Mouse (Mus musculus) T-helper 2 cell (primary cell): ENCODE measurements around the gene Acacb.

ENCODE experiments used
- in situ Hi-C: fragments of 300-600 bp; cut with MboI, MseI; formaldehyde crosslinking; loops from one replicate; pipeline ENCODE4 v1.15.1; 2025; ENCODE audit warnings: high pct_unique_total_duplicates

The Acacb gene

GRCm38 (mm10) chr5:114175596-114176171 lies 29.3 kb downstream of the Acacb start:
- in situ Hi-C loops, result no loop called here

GRCm38 (mm10) chr5:114176548-114177400 lies 30.4 kb downstream of the Acacb start:
- in situ Hi-C loops, result no loop called here

- in situ Hi-C loops, result no loop called here
Observed at GRCm38 (mm10) chr5:114177966-114178719, 31.8 kb downstream of the Acacb start.

DNA sequence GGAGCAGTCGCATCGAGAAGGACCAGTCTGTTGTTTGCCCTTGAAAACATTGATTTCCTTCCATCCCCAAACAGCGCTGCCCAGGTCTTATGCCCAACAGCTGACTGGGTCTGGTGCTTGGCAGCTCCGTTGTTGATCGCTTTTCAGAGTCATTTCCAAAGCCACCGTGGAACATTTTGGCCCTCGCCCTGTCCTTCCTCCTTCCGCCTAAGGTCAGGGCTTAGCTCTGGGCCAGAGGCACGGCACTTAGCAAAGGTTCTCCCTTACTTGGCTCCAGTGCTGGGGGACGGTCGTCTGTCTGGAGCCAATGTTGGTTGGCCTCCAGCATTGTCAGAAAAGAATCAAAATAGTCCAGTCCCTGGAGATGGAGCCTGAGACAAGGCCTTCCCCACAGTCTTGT lies 33.2 kb downstream of the Acacb start:
- in situ Hi-C loops, result no loop called here

GRCm38 (mm10) chr5:114183493-114183892 lies 37.2 kb downstream of the Acacb start:
- in situ Hi-C loops, result no loop called here

- in situ Hi-C loops, result no loop called here
Observed at GRCm38 (mm10) chr5:114187108-114187507, 40.8 kb downstream of the Acacb start.

GRCm38 (mm10) chr5:114188900-114189464 lies 42.6 kb downstream of the Acacb start:
- in situ Hi-C loops, result no loop called here

DNA sequence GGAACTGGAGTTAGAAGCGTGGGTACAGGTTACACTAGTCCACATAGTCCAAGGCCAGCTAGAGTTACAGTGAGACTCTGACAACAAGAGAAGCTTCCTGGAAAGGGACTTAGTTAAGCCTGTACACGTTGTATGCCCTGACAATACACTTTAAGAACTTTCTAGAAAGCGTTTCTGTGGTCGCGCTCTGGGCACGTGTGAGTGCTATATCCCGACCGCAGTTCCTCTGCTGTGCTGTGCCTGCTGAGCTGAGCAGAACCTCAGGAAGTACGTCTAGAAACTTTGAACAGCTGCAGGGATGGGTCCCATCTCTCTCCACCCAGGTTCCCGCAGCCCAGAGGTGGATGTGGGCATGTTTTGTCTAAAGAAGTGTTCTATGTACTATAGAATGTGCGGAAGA lies 47.8 kb downstream of the Acacb start:
- in situ Hi-C loops, result no loop called here

- in situ Hi-C loops, result no loop called here
Observed at GRCm38 (mm10) chr5:114199116-114199777, 52.9 kb downstream of the Acacb start.

GRCm38 (mm10) chr5:114206158-114206557 lies 59.8 kb downstream of the Acacb start:
- in situ Hi-C loops, result no loop called here

GRCm38 (mm10) chr5:114213183-114213582 lies 66.8 kb downstream of the Acacb start:
- in situ Hi-C loops, result no loop called here

- in situ Hi-C loops, result no loop called here
Observed at GRCm38 (mm10) chr5:114218771-114219170, 72.4 kb downstream of the Acacb start.

GRCm38 (mm10) chr5:114226051-114226450 lies 79.7 kb downstream of the Acacb start:
- in situ Hi-C loops, result no loop called here

GRCm38 (mm10) chr5:114228901-114229300 lies 82.6 kb downstream of the Acacb start:
- in situ Hi-C loops, result no loop called here

DNA sequence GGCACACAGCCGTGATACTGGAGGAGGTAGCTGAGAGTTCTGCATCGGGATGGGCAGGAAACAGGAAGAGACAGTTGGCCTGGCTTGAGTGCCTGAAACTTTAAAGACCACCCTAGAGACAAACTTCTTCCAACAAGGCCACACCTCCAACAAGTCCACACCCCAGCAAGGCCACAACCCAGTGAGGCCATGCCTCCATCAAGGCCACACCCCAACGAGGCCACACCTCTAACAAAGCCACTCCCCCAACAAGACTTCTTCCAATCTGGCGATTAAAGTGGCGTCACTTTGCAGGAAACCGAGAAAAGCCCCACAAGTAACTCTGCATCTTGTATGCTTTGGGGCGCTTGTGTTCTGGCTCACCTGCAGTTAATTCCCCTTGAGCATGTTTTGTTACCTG lies 92.6 kb downstream of the Acacb start:
- in situ Hi-C loops, result no loop called here

GRCm38 (mm10) chr5:114239737-114240136 lies 93.4 kb downstream of the Acacb start:
- in situ Hi-C loops, result no loop called here

- in situ Hi-C loops, result loop anchor here (5.0 kb wide), 1 partner anchor 66 kb away; no protein-coding TSS in a partner anchor
Observed at GRCm38 (mm10) chr5:114246465-114246864, 100.1 kb downstream of the Acacb start.

GRCm38 (mm10) chr5:114248174-114248589 lies 101.8 kb downstream of the Acacb start:
- in situ Hi-C loops, result loop anchor here (5.0 kb wide), 1 partner anchor 64 kb away; no protein-coding TSS in a partner anchor

DNA sequence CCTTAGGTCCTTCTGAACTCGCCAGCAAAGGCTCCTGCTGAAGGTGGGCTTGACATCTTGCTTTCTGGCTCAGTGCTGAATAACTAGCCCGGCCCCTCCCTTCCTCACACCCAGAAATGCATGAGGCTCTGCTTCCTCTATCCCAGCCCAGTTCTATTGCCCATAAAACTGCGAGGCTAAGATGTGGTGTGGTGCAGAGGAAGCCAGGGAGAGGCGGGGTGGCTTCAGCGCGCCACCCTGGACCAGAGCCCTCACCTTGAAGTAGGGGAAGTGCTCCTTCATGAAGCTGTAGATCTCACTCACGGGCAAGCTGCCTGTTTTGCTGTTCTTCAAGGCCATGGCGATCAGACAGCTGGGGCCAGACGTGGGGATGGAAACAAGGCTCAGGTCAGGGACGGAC lies 113.2 kb downstream of the Acacb start:
- in situ Hi-C loops, result no loop called here

GRCm38 (mm10) chr5:114261494-114261893 lies 115.2 kb downstream of the Acacb start:
- in situ Hi-C loops, result no loop called here

DNA sequence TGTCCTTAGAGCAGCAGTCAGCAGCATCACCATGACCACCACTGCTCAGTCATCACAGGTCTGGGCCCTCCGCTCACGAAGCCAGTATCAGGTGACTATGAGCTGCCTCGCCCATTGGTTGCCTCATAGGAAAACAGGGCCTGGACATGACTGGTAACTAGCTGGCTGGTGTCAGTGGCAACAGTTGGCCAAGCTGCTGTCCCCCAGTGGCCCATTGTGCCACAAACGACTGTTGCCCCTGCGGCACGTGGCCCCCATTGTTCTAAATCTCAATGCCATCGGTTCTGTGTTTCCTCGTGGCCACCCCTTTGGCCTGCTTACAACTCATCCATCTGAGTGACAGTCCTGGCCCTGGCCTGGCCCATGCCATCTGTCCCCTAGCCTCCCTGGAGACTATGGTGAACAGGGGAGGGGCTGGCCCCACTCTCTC lies 117.7 kb downstream of the Acacb start:
- in situ Hi-C loops, result no loop called here
